Mouse (Mus musculus): ENCODE measurements around the gene Hist1h3f. TPM values are rescaled to one million over a fixed set of nuclear protein-coding genes. Genes with fewer than 3 reads are reported as not detected.

Gene Hist1h3f
- 3.0 and 6.4 TPM in 2 replicates for polyA plus RNA-seq (2011; ENCODE audit: insufficient read depth, insufficient read length, low replicate concordance, missing spikeins)

GRCm38 (mm10) chr13:23543965-23544786 lies at the start of gene Hist1h3f:
Gene Hist1h3f (plus strand): TSS chr13:23544052.
- H3K4me1 ChIP-seq (ENCODE audit: control insufficient read depth, insufficient read depth, low read length), result no peaks in the 10 kb centered on the region
- peak within 1 kb of the TSS; percentile 98 for H3K27ac ChIP-seq (ENCODE audit: control insufficient read depth, insufficient read depth, low read depth, low read length, poor library complexity)
- WGBS, result under 1% methylated on average over 32 of the region's 45 CpGs
- TF ChIP-seq POLR2A (IDR thresholded peaks at IDR 0.05; ENCODE audit: borderline replicate concordance, control insufficient read depth, low read depth, low read length), result peak; percentile 96
- TF ChIP-seq CTCF (IDR thresholded peaks at IDR 0.05; ENCODE audit: control insufficient read depth, insufficient read depth, low read length), result no peak
- peak within 1 kb of the TSS; percentile 78 for H3K4me3 ChIP-seq (replicated peaks; ENCODE audit: control insufficient read depth, low read depth, low read length)

- no peak overlapping the region for H3K27ac ChIP-seq (ENCODE audit: control insufficient read depth, insufficient read depth, low read depth, low read length, poor library complexity)
- H3K4me1 ChIP-seq (ENCODE audit: control insufficient read depth, insufficient read depth, low read length), result no peaks in the 10 kb centered on the region
- WGBS, result 83% methylated on average over 6 of the region's 6 CpGs
- no peak overlapping the region for H3K4me3 ChIP-seq (replicated peaks; ENCODE audit: control insufficient read depth, low read depth, low read length)
- no peak for TF ChIP-seq CTCF (IDR thresholded peaks at IDR 0.05; ENCODE audit: control insufficient read depth, insufficient read depth, low read length)
- TF ChIP-seq POLR2A (IDR thresholded peaks at IDR 0.05; ENCODE audit: borderline replicate concordance, control insufficient read depth, low read depth, low read length), result no peak
These were observed 48.3 kb upstream of the Hist1h3f start for GRCm38 (mm10) chr13:23495526-23495925.

GRCm38 (mm10) chr13:23497656-23498321 lies 46.1 kb upstream of the Hist1h3f start:
- Histone ChIP-seq H3K27ac (ENCODE audit: control insufficient read depth, insufficient read depth, low read depth, low read length, poor library complexity) (no peak overlapping the region), H3K4me3 (replicated peaks; ENCODE audit: control insufficient read depth, low read depth, low read length) (no peak overlapping the region), H3K4me1 (ENCODE audit: control insufficient read depth, insufficient read depth, low read length) (no peaks in the 10 kb centered on the region)
- no peak for TF ChIP-seq POLR2A (IDR thresholded peaks at IDR 0.05; ENCODE audit: borderline replicate concordance, control insufficient read depth, low read depth, low read length)
- no peak for TF ChIP-seq CTCF (IDR thresholded peaks at IDR 0.05; ENCODE audit: control insufficient read depth, insufficient read depth, low read length)
- WGBS, result 67% methylated on average over 19 of the region's 19 CpGs

- Histone ChIP-seq H3K27ac (ENCODE audit: control insufficient read depth, insufficient read depth, low read depth, low read length, poor library complexity) (no peak overlapping the region), H3K4me1 (ENCODE audit: control insufficient read depth, insufficient read depth, low read length) (no peaks in the 10 kb centered on the region), H3K4me3 (replicated peaks; ENCODE audit: control insufficient read depth, low read depth, low read length) (no peak overlapping the region)
- no peak for TF ChIP-seq POLR2A (IDR thresholded peaks at IDR 0.05; ENCODE audit: borderline replicate concordance, control insufficient read depth, low read depth, low read length)
- TF ChIP-seq CTCF (IDR thresholded peaks at IDR 0.05; ENCODE audit: control insufficient read depth, insufficient read depth, low read length), result no peak
- 45% methylated on average over 10 of the region's 10 CpGs for WGBS
These were observed 45.2 kb upstream of the Hist1h3f start for GRCm38 (mm10) chr13:23498653-23499052.

- Histone ChIP-seq H3K4me1 (ENCODE audit: control insufficient read depth, insufficient read depth, low read length) (no peaks in the 10 kb centered on the region; the same call in 1 of the 2 replicates), H3K4me3 (replicated peaks; ENCODE audit: control insufficient read depth, low read depth, low read length) (no peak overlapping the region), H3K27ac (ENCODE audit: control insufficient read depth, insufficient read depth, low read depth, low read length, poor library complexity) (no peak overlapping the region)
- TF ChIP-seq POLR2A (IDR thresholded peaks at IDR 0.05; ENCODE audit: borderline replicate concordance, control insufficient read depth, low read depth, low read length), result no peak
- no peak for TF ChIP-seq CTCF (IDR thresholded peaks at IDR 0.05; ENCODE audit: control insufficient read depth, insufficient read depth, low read length)
- WGBS, result 69% methylated on average over 7 of the region's 7 CpGs
These were observed 43.9 kb upstream of the Hist1h3f start for GRCm38 (mm10) chr13:23499943-23500342.

GRCm38 (mm10) chr13:23500424-23501200 lies 43.2 kb upstream of the Hist1h3f start:
- Histone ChIP-seq H3K27ac (ENCODE audit: control insufficient read depth, insufficient read depth, low read depth, low read length, poor library complexity) (no peak overlapping the region), H3K4me3 (replicated peaks; ENCODE audit: control insufficient read depth, low read depth, low read length) (no peak overlapping the region), H3K4me1 (ENCODE audit: control insufficient read depth, insufficient read depth, low read length) (no peaks in the 10 kb centered on the region; the same call in 1 of the 2 replicates)
- WGBS, result 12% methylated on average over 17 of the region's 17 CpGs
- TF ChIP-seq CTCF (IDR thresholded peaks at IDR 0.05; ENCODE audit: control insufficient read depth, insufficient read depth, low read length), result no peak
- no peak for TF ChIP-seq POLR2A (IDR thresholded peaks at IDR 0.05; ENCODE audit: borderline replicate concordance, control insufficient read depth, low read depth, low read length)

GRCm38 (mm10) chr13:23501511-23501910 lies 42.3 kb upstream of the Hist1h3f start:
- H3K4me3 ChIP-seq (replicated peaks; ENCODE audit: control insufficient read depth, low read depth, low read length), result no peak overlapping the region
- whole genome bisulfite sequencing, result 64% methylated on average over 5 of the region's 5 CpGs
- H3K4me1 ChIP-seq (ENCODE audit: control insufficient read depth, insufficient read depth, low read length), result no peaks in the 10 kb centered on the region; the same call in 1 of the 2 replicates
- H3K27ac ChIP-seq (ENCODE audit: control insufficient read depth, insufficient read depth, low read depth, low read length, poor library complexity), result no peak overlapping the region
- TF ChIP-seq CTCF (IDR thresholded peaks at IDR 0.05; ENCODE audit: control insufficient read depth, insufficient read depth, low read length) (no peak), POLR2A (IDR thresholded peaks at IDR 0.05; ENCODE audit: borderline replicate concordance, control insufficient read depth, low read depth, low read length) (no peak)
